Mouse (Mus musculus): ENCODE measurements around the gene Sfxn1. TPM values are rescaled to one million over a fixed set of nuclear protein-coding genes. Genes with fewer than 3 reads are reported as not detected.

Sfxn1 gene
- 10 to 100 TPM; 46.0 to 47.8 TPM for total RNA-seq (2021)

DNA sequence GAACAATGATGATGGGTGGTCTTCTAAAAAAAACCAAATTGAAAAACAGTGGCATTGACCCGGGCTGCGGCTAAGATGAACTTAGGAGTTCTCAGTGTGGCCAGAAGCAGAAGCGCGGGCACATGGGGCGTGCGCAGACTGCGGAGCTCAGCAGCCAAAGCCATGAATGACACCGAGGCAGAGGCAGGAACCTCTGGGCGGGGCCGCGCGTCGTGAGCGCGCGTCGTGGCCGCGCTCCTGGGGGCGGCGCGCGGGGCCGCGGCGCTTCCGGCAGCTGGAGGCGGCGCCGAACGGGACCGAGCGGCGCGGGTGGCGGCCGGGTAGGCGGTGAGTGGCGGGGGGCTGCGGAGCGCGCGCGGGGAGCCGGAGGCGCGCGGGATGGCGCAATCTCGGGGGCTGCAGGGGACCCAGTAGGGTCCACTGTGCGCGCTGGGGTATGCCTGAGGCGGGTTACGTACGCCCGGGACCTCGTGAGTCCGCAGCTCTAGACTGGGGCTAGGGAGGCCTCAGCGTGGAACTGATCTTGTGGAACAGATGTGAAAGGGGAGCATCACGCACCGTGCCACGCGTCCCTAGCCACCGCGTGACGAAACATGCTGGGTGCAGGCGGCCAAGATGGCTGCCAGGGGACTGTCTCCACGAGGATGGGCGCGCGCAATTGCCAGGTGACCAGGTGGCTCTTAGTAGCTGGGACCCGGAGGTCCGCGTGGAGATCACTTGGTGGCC is at the start of gene Sfxn1:
TSS of gene Sfxn1 (plus strand) at position 264 of the 726 bp plus-strand sequence.
- DNase-seq (ENCODE audit: low spot score in 2 of 2) = peak; percentile 81 to 85
- intact Hi-C loops (cut with DNase I) = no loop called here

DNA sequence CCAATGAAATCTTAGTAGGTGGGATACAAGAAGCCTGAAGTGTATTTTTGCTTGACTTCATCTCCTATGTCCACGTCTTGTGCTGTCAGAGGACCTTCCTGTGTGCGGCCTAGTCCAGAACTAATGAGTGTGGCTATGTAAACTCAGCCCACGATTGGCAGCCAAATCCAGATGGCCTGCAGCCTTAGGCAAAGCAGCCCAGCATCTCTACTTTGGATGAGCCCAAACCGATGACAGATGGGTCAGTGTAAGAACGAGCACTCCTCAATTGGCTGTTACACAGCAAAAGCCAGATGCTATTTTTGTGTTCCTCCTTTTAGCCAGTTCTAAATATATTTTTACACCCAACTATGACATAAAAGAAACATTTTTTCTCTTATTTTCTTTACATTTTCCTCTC is 48.4 kb upstream of the Sfxn1 start:
- peak in 1 of 2 experiments; percentile 31 for DNase-seq (ENCODE audit: low spot score in 2 of 2)

DNA sequence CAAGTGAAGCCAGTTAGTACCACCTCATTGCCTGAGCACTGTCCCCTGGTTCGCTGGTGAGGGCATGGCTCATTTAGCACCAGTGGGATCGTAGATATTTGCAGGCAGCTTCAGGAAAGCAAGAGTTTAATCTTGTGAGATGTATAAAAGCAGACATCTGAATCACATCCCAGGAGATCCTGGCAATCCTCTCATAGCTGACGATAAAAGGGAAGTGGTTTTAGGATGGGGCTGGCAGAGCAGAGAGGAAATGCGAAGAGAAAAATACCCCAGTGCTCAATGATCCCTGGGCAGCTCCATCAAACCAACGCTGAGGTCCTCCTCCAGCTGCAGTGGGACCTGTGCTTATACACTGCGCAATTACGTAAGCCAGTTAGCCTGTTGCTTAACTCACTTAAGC is 44.6 kb upstream of the Sfxn1 start:
- no peak for DNase-seq (ENCODE audit: low spot score in 2 of 2)
- intact Hi-C loops (cut with DNase I) = no loop called here

More for the DNA sequence above, 48.4 kb upstream of the Sfxn1 start:
- intact Hi-C loops (cut with DNase I) = no loop called here

- intact Hi-C loops (cut with DNase I) = loop anchor here (5.0 kb wide), 1 partner anchor 106 kb away; no protein-coding TSS in a partner anchor
- no peak for DNase-seq (ENCODE audit: low spot score in 2 of 2)
Measured at GRCm38 (mm10) chr13:54033653-54034052, 38.0 kb upstream of the Sfxn1 start.

DNA sequence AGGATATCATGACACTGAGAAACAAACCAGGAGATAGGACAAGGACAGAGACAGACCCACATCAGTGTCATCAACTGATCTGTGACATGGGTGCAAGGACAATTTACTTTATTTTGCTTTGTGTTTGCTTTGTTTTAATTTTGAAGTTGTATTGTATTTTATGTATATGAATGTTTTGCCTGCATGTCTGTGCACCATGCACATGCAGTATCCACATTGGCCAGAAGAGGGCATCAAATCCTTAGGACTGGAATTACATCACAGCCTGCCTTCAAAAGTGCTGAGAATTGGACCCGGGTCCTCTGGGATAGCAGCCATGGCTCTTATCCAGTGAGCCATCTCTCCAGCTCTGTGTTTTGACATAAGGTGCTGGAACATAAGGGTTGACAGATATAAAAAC is 36.1 kb upstream of the Sfxn1 start:
- intact Hi-C loops (cut with DNase I) = no loop called here
- DNase-seq (ENCODE audit: low spot score in 2 of 2) = no peak

GRCm38 (mm10) chr13:54037936-54038335 is 33.7 kb upstream of the Sfxn1 start:
- no peak for DNase-seq (ENCODE audit: low spot score in 2 of 2)
- intact Hi-C loops (cut with DNase I) = no loop called here

- DNase-seq (ENCODE audit: low spot score in 2 of 2) = no peak
- intact Hi-C loops (cut with DNase I) = no loop called here
Measured at GRCm38 (mm10) chr13:54040256-54040655, 31.4 kb upstream of the Sfxn1 start.

DNA sequence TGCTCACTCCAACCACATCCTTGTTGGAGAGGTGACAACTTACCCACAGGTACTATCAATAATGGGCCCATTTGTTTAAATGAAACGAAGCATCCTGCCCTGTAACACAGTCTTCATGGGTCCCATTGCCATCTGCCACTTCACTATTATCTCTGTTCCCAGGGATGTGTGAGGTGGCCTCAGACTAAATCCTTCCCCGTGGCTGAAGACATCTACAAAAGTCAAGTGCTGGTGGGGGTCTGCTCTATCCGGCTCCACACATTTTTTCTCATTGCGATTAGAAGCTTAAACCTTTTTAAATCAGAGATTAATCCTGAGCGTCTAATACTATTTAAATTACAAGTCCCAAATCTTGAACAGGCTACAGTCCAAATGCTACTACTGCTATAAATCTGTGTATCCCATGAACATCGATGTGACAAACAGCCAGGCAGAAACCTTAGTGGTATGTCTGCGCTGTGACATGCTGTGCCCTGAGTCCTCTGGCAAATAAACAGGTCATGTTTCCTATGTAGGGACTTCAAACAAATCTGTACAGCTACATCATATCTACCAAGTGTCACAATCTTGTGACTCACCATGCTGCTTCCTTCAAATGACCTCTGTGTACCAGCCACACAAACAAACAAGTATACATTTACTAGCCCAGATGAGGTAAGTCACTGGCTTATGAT is 22.9 kb upstream of the Sfxn1 start:
- intact Hi-C loops (cut with DNase I) = no loop called here
- no peak for DNase-seq (ENCODE audit: low spot score in 2 of 2)

DNA sequence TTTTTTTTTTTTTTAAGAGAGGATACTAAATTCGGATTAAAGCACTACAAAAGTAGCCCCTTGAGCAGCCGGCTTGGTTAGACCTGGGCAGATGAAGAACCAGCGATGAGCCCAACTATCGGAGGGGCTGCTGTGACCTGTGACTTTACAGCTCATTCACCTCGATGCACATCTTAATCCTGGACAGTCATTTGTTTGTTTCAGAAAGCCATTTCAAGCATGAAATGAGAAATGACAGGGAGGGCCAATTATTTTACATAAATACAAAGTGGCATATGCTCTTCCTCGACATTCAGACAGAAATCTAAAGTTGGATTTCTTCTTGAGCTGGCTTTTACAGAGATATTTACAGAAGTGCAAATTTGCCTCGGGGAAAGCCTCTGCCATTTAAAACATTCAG is 20.0 kb upstream of the Sfxn1 start:
- intact Hi-C loops (cut with DNase I) = loop anchor here (10.0 kb wide), 2 partner anchors 127 to 237 kb away; no protein-coding TSS in a partner anchor
- DNase-seq (ENCODE audit: low spot score in 2 of 2) = no peak

GRCm38 (mm10) chr13:54054962-54055361 is 16.7 kb upstream of the Sfxn1 start:
- intact Hi-C loops (cut with DNase I) = loop anchor here (2.0 to 10.0 kb wide), 3 partner anchors 130 to 270 kb away; no protein-coding TSS in a partner anchor
- no peak for DNase-seq (ENCODE audit: low spot score in 2 of 2)

DNA sequence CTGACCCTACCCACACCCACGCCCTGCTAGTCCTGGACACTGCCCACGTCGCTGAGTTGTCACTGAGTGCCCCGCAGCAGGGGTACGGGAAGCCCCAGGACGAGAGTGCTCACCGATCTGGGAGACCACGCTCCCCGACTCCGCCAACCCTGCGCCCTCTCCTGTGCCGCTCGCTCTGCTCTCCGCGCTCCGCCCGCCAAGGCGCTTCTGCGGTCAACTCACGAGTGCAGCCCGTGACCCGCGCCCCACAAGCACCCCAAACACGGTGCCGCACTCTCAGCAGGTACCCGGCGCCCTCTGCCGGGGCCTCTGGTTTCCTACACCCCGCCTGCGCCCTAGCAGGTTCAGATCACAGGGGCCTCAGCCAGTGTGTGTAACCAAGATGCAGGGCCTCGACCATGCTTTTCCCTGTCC is 16.2 kb upstream of the Sfxn1 start, which contains the start of gene Drd1:
TSS of gene Drd1 (minus strand) at position 258 of the 414 bp plus-strand sequence.
- intact Hi-C loops (cut with DNase I) = loop anchor here (2.0 to 10.0 kb wide), 3 partner anchors 131 to 271 kb away; no protein-coding TSS in a partner anchor
- peak; percentile 78 to 80 for DNase-seq (ENCODE audit: low spot score in 2 of 2)

- DNase-seq (ENCODE audit: low spot score in 2 of 2) = no peak
- intact Hi-C loops (cut with DNase I) = loop anchor here (2.0 to 5.0 kb wide), 2 partner anchors 279 to 620 kb away; no protein-coding TSS in a partner anchor
Measured at GRCm38 (mm10) chr13:54062068-54062467, 9.6 kb upstream of the Sfxn1 start.

DNA sequence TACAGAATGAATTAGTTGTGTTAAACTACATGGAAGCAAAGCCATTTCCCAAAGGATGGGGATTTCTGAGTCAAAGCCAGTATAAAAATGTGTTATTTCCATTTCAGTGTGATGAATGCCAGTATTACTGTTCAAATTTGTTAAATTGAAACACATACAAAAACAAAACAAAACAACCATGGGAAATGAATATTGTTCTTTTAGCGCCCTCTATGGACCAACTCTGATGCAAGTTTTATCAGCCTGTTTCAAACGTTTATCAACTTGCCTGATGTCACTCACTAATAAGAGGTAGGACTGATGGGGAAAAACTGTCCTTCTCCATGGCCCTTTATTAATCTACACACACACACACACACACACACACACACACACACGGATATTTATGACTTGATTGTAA is 8.4 kb upstream of the Sfxn1 start:
- intact Hi-C loops (cut with DNase I) = loop anchor here (2.0 to 5.0 kb wide), 2 partner anchors 280 to 621 kb away; no protein-coding TSS in a partner anchor
- DNase-seq (ENCODE audit: low spot score in 2 of 2) = no peak

DNA sequence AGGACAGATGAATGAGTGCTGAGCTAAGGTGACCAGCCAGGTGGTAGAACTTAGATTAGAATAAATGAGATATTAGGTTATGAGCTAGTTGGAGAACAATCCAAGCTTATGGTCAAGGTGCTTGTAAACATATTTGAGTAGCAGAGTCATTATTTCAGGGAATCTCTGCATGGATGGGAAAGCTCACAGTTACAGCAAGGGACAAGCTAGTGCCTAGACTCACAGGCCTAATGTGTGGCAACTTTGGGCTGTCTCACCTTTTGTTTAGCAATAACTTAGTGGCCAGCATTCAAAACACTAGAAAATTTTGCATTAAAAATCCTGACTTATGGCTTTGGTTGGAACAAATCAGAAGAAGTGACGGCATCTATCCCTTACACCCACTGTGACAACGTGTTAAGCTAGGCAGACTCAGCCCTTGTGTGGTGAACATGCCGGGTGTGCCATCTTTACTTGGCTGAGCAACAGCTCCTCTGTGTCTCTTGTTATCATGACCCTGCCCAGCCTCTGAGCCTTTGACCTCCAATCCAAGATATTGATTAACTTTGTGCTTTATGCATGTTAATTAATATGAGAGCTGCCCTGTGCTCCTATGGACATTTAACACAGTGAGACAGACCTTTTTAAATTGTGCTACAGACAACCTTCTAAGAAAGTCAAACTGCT is 5.5 kb upstream of the Sfxn1 start:
- intact Hi-C loops (cut with DNase I) = no loop called here
- no peak for DNase-seq (ENCODE audit: low spot score in 2 of 2)

- no peak for DNase-seq (ENCODE audit: low spot score in 2 of 2)
- intact Hi-C loops (cut with DNase I) = no loop called here
Measured at GRCm38 (mm10) chr13:54067617-54068166, 4.0 kb upstream of the Sfxn1 start.

GRCm38 (mm10) chr13:54071011-54071410 is 658 bp upstream of the Sfxn1 start:
- DNase-seq (ENCODE audit: low spot score in 2 of 2) = no peak
- intact Hi-C loops (cut with DNase I) = no loop called here

- no peak for DNase-seq (ENCODE audit: low spot score in 2 of 2)
- intact Hi-C loops (cut with DNase I) = no loop called here
Measured at GRCm38 (mm10) chr13:54072526-54073057, 923 bp downstream of the Sfxn1 start.

- DNase-seq (ENCODE audit: low spot score in 2 of 2) = no peak
- intact Hi-C loops (cut with DNase I) = no loop called here
Measured at GRCm38 (mm10) chr13:54073066-54073465, 1.4 kb downstream of the Sfxn1 start.

DNA sequence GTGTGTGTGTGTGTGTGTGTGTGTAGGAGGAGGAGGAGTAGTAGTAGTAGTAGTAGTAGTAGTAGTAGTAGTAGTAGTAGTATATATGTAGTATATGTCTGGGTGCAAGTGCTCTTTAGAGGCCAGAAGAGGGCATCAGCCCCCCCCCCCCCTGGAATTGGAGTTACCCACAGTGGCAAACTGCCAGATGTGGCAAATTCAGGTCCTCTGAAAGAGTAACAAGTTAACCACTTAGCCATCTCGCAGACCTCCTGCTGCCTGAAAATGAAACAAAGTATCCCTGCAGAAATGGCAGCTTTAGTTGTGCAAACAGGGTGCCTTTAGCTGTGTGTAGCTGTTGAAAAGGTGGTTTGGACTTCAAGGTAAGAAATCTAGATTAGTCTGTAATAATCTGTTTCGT is 1.8 kb downstream of the Sfxn1 start:
- DNase-seq (ENCODE audit: low spot score in 2 of 2) = no peak
- intact Hi-C loops (cut with DNase I) = no loop called here

GRCm38 (mm10) chr13:54075416-54075815 is 3.7 kb downstream of the Sfxn1 start:
- intact Hi-C loops (cut with DNase I) = no loop called here

More at GRCm38 (mm10) chr13:54075416-54075815, 3.7 kb downstream of the Sfxn1 start:
- no peak for DNase-seq (ENCODE audit: low spot score in 2 of 2)
